Mouse (Mus musculus): ENCODE measurements at regions not wholly inside any gene's neighbourhood (a gene's known extent, or its start where the extent isn't known, plus 50 kb on each side); places are given as distances from the start of the nearest gene placed in this dataset.

GRCm38 (mm10) chr5:79734885-79735284, 1285.1 kb upstream of the Adgrl3 start:
- TF ChIP-seq CTCF (IDR thresholded peaks at IDR 0.05; ENCODE audit: borderline replicate concordance, extremely low read depth, insufficient read depth, insufficient read length), result no peak
- TF ChIP-seq POLR2A (IDR thresholded peaks at IDR 0.05; ENCODE audit: borderline replicate concordance, extremely low read depth, insufficient read depth, insufficient read length, poor library complexity, severe bottlenecking), result no peak

Measured in brain, embryonic 14.5 days (tissue).